Mouse (Mus musculus) left cerebral cortex, postnatal 36 days (tissue): ENCODE results near the gene Fbxo46. TPM values are rescaled to one million over a fixed set of nuclear protein-coding genes. Genes with fewer than 3 reads are reported as not detected.

Source experiments
- DNase-seq, 2 experiments: peaks; one replicate each; pipeline ENCODE4 v3.0.0; 2021 to 2022; ENCODE audit warnings: low spot score in 2 of 2, mixed read lengths in 1 of 2
- intact Hi-C: fragments of 180-260 bp; cut with DNase I; formaldehyde crosslinking; loops from one replicate; pipeline ENCODE4 v1.15.1; 2025
- total RNA-seq, 2 experiments: library from RNA; stranded (reverse); gene quantifications; 2 replicates each; pipeline ENCODE4 v1.2.3; 2021

Fbxo46 gene
- total RNA-seq, 2 experiments from 2014 or later = 14.0 to 14.3 TPM

- no peak for DNase-seq
- intact Hi-C loops = loop anchor here (2.0 kb wide), 1 partner anchor 18 kb away; no protein-coding TSS in a partner anchor
Measured at GRCm38 (mm10) chr7:19092381-19093173, 27.1 kb upstream of the Fbxo46 start.

- peak; percentile 68 to 75 for DNase-seq
Measured at GRCm38 (mm10) chr7:19093174-19093521, 26.5 kb upstream of the Fbxo46 start.

GRCm38 (mm10) chr7:19093537-19094385 lies 25.9 kb upstream of the Fbxo46 start:
- peak; percentile 80 to 83 for DNase-seq
- intact Hi-C loops = loop anchor here (2.0 kb wide), 1 partner anchor 19 kb away; no protein-coding TSS in a partner anchor

More at GRCm38 (mm10) chr7:19093174-19093521, 26.5 kb upstream of the Fbxo46 start:
- intact Hi-C loops = loop anchor here (2.0 kb wide), 1 partner anchor 18 kb away; no protein-coding TSS in a partner anchor

GRCm38 (mm10) chr7:19094471-19094825 lies 25.2 kb upstream of the Fbxo46 start, which contains the start of gene Six5:
TSS of gene Six5 (plus strand) at chr7:19094594.
- intact Hi-C loops = no loop called here
- no peak for DNase-seq

GRCm38 (mm10) chr7:19094826-19095750 lies 24.6 kb upstream of the Fbxo46 start:
- DNase-seq = peak in 1 of 2 experiments; percentile 39
- intact Hi-C loops = no loop called here

- intact Hi-C loops = no loop called here
Measured at GRCm38 (mm10) chr7:19095751-19096110, 23.9 kb upstream of the Fbxo46 start.

GRCm38 (mm10) chr7:19096421-19096976 lies 23.2 kb upstream of the Fbxo46 start:
- DNase-seq = no peak
- intact Hi-C loops = no loop called here

More at GRCm38 (mm10) chr7:19095751-19096110, 23.9 kb upstream of the Fbxo46 start:
- no peak for DNase-seq

GRCm38 (mm10) chr7:19097217-19097616 lies 22.4 kb upstream of the Fbxo46 start:
- DNase-seq = no peak
- intact Hi-C loops = no loop called here

GRCm38 (mm10) chr7:19097863-19098262 lies 21.8 kb upstream of the Fbxo46 start:
- intact Hi-C loops = no loop called here
- DNase-seq = no peak

GRCm38 (mm10) chr7:19098811-19099210 lies 20.8 kb upstream of the Fbxo46 start:
- intact Hi-C loops = no loop called here
- DNase-seq = no peak

- intact Hi-C loops = no loop called here
- no peak for DNase-seq
Measured at GRCm38 (mm10) chr7:19100290-19100689, 19.4 kb upstream of the Fbxo46 start.

- intact Hi-C loops = no loop called here
- DNase-seq = no peak
Measured at GRCm38 (mm10) chr7:19103741-19104140, 15.9 kb upstream of the Fbxo46 start.

- no peak for DNase-seq
- intact Hi-C loops = no loop called here
Measured at GRCm38 (mm10) chr7:19104486-19104885, 15.2 kb upstream of the Fbxo46 start.

GRCm38 (mm10) chr7:19107436-19107835 lies 12.2 kb upstream of the Fbxo46 start:
- DNase-seq = no peak
- intact Hi-C loops = no loop called here

- intact Hi-C loops = no loop called here
- DNase-seq = no peak
Measured at GRCm38 (mm10) chr7:19109565-19109964, 10.1 kb upstream of the Fbxo46 start.

- intact Hi-C loops = no loop called here
Measured at GRCm38 (mm10) chr7:19118028-19118771, 1.5 kb upstream of the Fbxo46 start, which contains the start of gene Gm4969. TSS of gene Gm4969 (minus strand) at chr7:19118368.

GRCm38 (mm10) chr7:19119083-19119482 lies 576 bp upstream of the Fbxo46 start:
- intact Hi-C loops = loop anchor here (1.0 kb wide), 1 partner anchor 95 kb away; the partner anchor contains the start of gene Sympk
- DNase-seq = no peak

More at GRCm38 (mm10) chr7:19118028-19118771, 1.5 kb upstream of the Fbxo46 start, which contains the start of gene Gm4969:
- DNase-seq = peak; percentile 44 to 53

GRCm38 (mm10) chr7:19121686-19122085 lies 2.0 kb downstream of the Fbxo46 start:
- no peak for DNase-seq
- intact Hi-C loops = no loop called here
